Mouse (Mus musculus): ENCODE measurements at regions not wholly inside any gene's neighbourhood (a gene's known extent, or its start where the extent isn't known, plus 50 kb on each side); places are given as distances from the start of the nearest gene placed in this dataset.

DNA sequence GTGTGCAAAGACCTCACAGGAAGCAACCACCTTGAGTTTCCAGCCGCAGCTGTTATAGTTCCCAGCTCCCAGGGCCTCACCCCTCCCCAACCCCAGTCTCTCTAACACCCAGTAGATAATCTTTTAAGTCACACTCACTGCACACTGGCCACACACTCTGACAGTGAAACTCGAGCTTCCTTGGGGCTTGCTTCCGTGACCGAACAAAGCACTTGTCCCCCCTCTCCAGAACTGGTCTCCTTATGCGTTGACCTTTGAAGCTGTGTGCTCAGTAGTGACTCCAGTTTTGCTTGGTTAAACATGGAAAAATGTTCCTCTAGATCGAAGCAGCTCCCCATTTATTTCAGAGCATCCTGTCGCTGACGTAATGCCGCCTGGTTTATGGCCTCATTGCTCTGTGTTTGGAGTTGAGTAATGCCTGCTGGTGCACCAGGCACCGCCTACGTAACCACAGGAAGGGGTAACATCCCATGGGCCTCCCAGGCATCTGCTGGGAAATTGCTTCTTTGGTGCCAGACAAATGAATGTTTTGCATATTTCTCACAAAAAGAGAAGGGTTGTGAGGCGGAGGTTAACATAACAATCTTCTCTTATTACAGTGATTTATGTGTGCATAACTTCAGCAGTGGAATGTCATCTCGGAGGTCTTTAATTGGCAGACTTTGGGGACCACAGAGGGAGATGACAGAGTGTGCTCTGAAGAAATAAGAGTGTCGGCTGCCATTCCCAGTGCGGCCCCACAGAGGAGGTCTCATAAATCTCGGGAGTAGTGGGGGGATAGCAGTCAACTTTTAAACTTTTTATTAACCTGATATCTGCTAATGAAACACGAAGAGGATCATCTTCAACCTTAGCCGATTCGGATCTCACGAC, 292.7 kb upstream of the Zfp507 start:
- DNase-seq (ENCODE audit: low read depth) = no peak

DNA sequence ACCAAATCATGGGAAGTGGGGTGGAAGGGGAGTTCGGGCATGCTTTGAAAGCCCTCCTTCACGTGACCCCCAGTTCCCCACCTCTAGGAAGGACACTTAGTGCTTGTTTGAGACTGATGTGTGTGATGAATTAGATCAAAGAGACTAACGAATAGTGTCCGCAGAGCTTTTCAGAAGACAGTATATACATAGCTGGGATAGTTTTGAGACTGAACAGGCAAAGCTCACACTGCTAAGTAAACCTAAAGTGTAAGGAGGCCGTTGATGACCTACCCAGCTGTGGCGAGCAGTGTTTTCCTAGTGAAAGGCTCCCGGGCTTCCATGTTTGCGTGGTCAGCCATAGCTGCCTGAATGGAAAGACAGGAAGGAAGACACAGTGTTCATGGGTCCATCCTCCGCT, 288.3 kb upstream of the Zfp507 start:
- DNase-seq (ENCODE audit: low read depth) = no peak

DNA sequence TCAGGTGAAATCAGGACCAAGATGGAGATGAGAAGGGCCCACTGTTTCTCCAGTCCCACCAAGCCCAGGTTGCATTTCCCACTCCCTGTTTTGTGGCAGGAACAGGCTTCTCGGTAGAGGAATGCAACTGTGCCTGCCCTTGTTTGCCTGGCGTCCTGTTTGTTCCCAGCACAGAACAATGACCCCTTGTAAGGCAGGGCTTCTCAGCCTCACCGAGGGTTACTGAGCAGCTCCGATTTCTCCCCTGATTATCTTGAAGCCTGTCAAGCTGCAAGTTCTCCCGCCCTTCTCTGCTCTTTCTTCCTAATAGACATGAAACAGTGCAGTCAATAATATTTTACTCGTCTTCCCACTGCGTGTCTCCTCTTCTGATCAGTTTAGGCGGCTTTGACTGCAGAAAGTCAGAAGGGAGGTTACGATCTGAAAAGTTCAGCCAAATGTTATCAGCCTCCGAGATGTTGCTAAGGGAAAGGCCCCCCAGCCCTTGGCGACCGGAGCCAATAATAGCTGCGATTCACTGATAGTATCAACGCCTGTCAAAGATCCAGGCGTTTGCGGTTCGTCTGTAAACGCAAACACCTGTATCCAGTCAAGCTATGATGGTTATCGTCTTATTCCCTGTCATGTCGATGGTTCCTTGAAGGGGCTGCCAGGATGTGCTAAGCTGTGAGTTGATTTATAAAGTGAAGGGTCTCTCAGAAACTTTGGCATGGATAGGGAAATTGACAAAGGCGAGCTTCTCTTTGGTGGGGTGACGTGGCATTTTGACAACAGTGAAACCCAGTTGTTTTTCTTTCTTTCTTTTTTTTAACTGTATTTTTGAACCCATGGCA, 287.7 kb upstream of the Zfp507 start:
- no peak for DNase-seq (ENCODE audit: low read depth)

DNA sequence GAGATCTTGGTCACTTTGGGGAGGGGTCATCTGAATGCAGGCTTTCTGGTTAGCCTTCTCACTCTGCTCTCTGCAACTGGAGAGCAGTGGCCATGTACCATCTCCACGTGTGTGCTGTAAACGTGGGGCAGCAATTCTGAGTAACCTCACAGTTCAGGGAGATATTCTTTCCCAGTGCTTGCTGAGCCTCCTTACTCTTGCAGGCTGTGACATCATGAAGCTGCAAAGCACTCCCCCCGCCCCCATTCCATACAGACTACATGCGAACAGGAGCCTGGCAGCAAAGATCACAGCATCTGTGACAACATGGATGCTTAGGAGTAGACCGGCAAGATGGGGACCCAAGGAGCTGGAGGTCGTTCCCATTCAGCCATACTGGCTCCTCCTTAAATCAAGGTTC, 284.8 kb upstream of the Zfp507 start:
- DNase-seq (ENCODE audit: low read depth) = no peak

DNA sequence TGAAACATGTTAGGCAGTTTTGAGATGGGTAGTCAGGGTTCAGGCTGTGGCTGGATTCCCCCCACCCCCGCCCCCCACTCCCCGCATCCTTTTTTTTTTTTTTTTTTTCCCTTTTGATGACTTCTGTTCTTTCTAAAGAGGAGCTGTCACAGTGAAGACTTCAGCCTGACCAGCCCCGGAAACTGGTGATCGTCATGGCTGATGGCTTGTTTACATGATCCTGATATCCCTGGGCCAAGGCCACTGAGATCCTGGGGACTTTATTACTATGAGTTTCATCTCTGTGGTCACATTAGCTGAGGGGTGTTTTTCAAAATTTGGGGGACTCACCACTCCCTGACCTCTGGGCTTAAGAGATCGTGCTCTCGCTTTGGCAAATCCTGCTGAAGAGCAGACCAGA, 275.9 kb upstream of the Zfp507 start:
- DNase-seq (ENCODE audit: low read depth) = no peak

DNA sequence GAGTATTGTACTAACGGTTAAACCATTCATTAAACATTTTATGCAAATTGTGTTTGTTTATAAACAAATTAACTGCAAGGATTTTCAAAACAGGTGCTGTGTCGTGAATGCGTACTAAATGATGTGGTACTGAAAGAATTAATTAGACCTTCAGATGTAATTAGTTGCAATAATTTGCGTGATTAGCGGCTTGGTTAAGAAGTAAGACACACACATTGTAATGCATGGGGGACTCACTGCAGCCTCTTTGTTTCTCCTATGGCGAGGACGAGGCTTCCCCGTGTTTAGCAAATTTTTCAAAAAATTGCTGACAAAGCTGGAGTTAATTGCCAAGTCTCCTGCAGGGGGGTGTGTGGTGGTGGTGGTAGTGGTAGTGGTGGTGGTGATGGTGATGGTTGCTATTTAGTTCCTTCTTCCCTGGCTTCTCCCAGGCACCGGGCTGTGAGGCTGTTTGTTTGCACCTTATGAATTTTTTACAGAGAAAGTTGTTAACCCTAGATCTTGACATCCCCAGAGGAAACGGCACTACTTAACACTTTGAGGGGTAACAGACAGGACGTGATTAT, 275.4 kb upstream of the Zfp507 start:
- DNase-seq (ENCODE audit: low read depth) = no peak

DNA sequence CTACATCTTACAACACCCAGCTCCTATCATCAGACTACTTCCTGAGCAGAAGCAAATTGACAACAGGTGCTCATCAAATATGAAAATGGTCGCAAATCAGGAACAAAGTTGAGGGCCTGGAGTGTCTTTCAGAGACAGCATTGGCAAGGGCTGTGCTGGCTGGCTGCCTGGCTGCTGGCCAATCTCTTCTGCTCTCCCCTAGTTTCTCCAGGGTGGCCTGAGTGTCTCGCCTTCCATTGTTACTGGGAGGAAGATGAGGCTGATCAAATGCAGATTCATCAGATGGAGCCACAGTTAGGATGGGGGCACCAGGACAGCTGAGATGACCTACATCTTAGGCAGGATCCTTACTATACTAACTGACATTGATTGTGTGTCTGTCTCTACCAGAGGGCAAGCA, 274.5 kb upstream of the Zfp507 start:
- DNase-seq (ENCODE audit: low read depth) = no peak

DNA sequence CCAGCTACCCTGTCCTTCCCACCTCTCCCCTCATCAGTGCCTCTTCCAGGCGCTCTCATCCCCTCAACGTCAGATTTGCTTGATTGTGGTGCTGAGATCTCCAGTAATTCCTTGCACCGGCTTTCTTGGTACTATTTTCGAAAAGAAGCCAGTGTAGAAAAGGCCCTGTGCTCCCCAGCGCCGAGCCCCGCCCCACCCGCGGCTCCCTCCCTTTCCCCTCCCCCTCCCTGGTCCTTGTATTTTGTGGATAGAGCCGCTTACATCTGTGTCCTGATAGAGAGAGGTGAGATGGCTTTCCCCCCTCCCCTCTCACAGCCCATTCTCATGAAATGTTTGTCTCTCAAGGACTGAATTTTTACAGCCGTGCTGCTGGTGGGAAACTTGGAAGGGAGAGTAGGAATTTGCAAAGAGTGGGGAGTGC, 273.2 kb upstream of the Zfp507 start:
- DNase-seq (ENCODE audit: low read depth) = no peak

DNA sequence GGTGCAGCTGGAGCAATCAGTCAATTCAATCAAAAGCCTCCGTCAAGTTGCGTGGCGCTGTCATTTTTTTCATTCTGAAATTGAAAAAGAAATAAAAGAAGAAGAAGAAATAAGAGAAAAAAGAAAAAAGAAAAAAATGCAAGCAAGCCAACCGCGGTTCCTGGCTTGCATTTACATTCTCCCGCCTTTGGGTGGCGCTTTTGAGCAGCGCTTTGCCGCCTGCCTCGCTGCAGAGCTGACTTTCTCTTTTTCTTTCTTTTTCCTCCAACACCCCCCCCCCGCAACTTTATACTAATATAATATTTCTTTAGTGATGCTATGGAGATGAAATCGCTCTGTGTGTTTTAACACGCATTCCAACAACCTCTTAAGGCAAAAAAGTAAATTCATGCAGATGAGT, 269.0 kb upstream of the Zfp507 start:
- peak; percentile 7 for DNase-seq (ENCODE audit: low read depth)

DNA sequence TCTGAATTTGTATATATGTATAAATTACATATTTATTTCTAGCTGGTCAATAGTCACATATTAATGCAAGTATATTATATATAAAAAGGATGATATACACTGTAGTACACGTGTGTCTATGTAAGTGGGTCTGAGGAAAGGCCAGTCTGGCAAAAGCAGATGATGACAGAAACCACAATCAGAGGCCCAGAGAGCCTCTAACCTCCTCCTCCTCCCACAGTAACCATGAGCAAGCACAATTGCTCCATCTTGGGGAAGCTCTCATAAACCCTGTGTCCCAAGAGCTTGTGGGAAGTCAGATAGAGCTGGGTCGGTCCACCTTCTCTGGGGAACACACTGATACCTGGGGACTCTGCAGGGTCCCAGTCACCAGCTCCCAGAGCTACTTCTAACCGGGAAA, 263.9 kb upstream of the Zfp507 start:
- no peak for DNase-seq (ENCODE audit: low read depth)

DNA sequence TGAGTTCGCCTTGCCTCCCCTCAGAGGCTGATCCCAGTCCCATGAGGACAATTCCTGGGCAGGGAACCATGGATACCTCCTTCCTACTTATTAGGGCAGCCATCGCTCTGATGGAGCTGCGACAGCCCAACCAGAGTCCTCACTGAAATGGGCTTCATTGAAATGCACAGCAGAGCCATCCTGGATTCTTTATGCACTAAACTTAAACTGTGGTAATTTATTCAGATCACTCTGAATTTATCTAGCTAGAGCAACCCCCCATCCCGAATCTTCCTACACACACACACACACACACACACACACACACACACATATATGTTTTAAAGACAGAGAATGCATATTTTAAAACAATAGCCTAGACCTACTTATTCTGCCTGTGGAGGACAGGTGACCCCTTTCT, 258.9 kb upstream of the Zfp507 start:
- no peak for DNase-seq (ENCODE audit: low read depth)

DNA sequence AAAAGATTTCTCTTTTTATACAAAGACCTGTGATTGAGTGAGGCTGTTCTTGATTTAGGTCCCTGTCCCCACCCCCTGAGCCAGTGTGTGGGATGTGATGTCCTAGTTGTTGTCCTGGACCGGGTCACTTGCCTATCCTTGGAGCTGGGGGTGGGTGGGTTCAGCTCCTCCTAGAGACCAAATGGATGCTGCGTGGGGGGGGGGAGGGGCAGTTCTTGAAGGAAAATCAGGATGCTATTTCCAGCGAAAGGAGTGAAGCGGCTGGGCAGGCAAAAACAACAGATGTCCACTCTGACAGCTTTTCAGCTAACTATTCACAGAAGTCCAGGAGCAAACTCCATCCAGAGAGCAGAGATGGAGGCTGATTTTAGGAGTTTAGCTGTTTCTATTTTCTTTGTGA, 257.6 kb upstream of the Zfp507 start:
- no peak for DNase-seq (ENCODE audit: low read depth)

DNA sequence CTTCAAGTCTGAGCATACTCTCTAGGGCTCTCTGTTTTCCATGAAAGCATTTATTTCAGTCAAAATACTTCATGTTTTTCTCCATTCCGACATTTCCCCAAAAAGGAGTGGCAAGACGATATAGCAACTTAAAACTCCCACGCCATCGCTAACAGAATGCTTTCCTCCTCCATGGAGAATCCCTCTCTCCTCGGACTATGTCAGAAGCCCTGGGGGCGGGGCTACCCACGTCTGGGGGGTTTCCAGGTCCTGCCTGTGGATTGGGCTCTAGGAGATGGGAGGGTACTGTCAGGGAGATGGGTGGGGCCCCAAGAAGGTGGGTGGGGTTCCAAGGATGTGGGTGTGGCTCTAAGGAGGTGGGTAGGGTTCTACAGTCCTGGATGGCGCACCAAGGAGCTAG, 243.2 kb upstream of the Zfp507 start:
- DNase-seq (ENCODE audit: low read depth) = no peak

DNA sequence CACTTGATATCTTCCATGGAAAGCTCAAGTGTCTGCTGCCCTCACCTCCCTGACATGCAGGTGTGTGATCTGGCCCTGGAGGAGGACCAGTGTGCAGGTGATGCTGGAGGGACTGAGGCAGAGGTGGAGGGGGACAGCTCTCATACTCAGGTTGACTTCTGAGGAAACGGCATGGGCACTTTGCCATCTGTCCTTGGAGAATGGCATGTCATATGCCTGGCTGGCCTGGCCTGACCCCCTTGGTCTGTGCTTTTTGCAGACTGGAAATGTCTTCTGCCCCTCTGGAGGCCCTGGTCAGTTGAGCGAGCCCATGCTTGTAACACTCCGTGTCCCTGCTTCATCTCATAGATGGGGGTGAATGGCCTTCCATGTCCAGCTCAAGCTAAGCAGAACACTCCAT, 229.1 kb upstream of the Zfp507 start:
- no peak for DNase-seq (ENCODE audit: low read depth)

DNA sequence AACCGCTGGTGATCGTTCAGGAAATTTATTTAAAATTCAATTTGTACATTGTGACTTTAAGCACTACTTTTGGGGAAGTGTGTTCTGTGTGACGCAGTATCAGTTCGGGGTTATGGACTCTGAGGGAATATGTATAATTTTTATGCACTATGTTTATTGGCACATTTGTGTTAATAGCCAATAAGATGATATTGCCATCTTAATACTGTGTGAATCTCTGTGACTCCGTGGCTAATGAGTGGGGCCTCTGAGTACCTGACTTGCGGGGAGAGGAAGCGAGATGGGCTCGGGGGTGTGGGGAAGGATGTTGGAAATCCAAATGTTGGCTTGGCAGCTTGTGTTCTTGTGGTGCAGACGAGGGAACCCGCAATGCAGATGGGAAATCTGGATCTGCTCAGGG, 220.2 kb upstream of the Zfp507 start:
- DNase-seq (ENCODE audit: low read depth) = no peak

DNA sequence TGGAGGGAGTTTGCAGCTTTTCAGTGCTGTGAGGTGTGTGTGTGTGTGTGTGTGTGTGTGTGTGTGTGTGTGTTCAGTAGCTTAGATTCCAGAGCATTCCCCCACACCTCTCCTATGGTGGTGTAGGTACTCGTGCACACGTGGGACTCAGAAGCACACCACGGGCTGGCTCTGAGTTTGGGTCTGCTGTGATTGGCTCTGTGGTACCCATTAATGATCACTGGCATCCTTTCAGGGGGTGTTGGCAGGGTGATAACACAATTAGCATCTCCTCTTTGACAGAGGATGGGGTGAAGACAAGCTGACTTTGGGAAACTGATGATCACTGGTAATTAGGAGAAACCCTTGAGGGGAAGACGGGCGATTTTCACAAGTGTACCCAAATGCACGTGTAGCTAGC, 219.7 kb upstream of the Zfp507 start:
- DNase-seq (ENCODE audit: low read depth) = no peak

DNA sequence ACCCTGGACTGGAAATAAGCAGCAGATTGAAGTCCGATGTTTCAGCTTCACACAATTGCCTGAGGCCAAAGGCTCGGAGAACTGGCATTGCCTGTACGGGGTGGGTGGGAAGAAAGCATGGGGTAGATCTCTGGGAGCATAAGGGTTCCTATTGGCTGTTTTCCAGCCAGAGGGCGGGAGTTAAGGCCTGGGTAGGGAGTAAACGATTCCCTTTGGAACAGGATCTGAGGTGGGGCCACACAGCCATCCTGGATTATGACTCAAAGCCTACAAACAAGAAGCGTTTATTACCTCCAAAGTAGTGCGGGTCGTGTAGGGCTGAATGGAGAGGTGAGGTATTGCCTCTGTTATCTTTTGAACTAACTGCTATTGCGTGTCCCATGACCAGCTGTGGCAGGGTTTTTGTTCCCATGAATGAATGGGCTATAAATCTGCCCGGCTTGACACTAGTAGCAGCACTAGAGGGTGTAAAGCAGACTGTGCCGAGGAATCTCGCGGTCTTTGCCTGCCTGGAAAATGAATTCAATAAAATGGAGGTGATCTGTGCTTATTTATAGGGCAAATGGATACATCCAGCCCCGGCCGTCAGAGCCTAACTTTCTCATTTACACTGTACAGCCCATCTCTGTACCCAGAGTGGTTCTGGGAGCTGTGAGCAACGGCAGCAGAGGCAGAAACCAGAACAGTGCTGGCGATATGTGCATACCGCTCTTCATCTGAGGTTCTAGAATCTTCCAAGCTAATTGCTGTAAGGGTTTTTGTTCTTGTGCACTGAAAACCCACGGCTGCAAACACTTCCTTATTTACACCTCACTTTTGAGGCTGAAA, 214.3 kb upstream of the Zfp507 start:
- no peak for DNase-seq (ENCODE audit: low read depth)

DNA sequence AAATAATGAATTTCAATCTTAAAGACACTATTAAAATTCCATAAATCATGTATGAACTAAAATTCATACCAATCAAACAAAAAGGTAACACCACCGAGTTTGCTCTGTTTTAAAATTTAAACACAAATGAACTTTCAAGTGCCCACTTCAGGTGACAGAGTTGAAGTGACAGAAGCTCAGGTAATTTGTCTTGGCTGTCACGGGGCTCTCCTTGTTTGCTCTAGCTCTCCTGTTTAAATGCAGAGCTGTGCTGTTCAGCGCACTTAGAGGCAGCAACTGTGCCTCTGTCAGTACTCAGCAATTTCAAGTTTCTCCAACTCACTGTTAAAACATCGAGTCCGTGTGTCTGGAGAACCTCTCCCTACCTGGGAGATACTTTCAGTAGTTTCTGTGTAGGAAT, 193.8 kb upstream of the Zfp507 start:
- DNase-seq (ENCODE audit: low read depth) = no peak

DNA sequence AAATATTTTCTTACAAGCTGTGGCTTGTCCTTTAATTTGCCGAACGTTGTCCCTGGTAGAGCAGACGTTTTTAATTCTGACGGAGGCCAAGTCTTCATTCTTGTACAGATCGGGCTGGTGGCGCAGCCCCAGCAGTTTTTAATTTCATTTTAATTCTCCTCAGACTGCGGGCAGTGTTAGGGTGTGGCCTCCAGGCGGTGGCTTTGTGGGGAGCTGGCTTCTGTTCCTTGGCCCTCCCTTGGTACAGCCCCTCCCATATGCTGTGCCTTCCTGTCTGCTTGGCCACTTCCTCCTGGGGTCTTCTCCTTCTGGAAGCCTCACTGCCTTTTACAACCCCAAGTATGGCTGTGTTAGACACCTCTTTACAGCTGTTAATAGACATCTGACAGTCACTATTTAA, 189.7 kb upstream of the Zfp507 start:
- peak; percentile 12 for DNase-seq (ENCODE audit: low read depth)

DNA sequence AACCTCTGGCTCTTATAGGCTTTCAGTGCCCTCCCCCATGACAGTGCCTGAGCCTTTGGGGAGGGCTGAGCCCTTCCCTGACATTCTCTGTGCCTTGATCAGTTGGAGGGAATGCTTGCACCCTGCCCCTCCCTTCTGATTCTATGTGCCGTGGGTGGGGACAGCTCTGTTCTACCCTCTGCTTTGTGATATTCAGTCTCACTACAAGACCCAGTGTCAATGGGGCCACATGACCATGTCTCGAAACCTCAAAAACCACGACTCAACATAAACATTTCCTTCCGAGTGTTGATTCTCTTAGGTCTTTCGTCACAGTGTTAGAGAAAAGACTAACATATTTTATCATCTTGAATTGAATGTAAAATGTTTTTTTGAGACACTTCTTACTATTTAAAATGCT, 188.3 kb upstream of the Zfp507 start:
- DNase-seq (ENCODE audit: low read depth) = peak; percentile 51

DNA sequence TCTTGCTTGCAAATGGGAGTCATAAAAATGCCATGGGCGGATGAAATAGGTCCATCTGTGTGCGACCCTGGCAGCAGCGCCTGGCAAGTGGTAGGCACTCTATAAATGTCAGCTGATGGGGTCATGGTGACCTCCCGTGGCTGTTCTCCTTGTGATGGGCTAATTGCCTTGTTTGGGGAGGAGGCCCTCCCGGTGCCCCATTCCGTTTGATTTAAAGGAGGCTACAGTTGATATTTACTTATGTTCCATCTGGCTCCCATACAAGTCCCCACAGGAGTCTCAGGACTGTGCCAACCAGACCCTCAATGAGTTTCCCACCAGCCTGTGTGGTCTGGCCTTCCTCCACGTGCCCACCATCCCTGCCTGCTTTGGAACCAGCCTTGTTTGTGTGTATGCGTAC, 186.7 kb upstream of the Zfp507 start:
- DNase-seq (ENCODE audit: low read depth) = no peak

DNA sequence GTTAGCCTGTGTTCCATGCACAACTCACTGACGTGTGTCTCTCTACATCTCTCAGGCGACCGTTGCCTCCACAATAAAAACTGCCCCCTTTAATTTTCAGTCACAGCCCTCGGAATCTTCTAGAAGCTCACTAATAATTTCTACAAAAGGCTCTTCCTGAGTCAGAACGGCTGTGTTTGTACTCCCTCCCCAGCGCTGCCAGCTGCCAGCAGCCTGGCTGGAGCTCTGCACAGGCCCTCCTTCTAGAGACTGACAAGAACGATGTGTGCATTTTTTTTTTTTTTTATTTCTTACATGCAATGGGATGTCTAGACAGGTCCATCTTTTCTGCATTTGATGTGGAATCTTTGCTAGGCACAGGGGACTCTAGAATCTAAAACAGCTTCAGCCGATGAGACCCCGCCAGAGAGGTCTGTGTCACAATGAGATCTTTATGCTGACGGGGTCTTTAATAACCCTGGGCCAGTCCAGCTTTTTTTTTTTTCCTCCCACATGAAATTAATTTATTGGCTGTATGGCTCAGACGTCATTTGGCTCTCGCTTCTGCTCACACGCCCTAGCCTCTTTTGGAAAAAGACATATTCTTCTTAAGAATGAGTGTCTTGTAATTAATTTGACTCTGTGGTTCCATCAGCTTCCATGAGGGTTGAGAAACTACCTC, 185.8 kb upstream of the Zfp507 start:
- no peak for DNase-seq (ENCODE audit: low read depth)

Data from naive thymus-derived CD4-positive, alpha-beta T cell, adult 2 months (primary cell).